Mouse (Mus musculus) spleen, postnatal 14 days (tissue): ENCODE data around the gene Olfr1350.
"Not testable (repeated sequence)": the region's sequence is repeated elsewhere in the genome, so short reads cannot be mapped to it uniquely, and the experiment has no call there.

Source experiments
- DNase-seq, 2 experiments: peaks; one replicate each; pipeline ENCODE4 v3.0.0; 2021 to 2022; ENCODE audit warnings: low spot score in 2 of 2

The Olfr1350 gene

GRCm38 (mm10) chr7:6564541-6564940, at the start of gene Olfr1350:
TSS of gene Olfr1350 (plus strand) at chr7:6564841.
- DNase-seq = no peak

GRCm38 (mm10) chr7:6521666-6522065, 43.0 kb upstream of the Olfr1350 start:
- no peak for DNase-seq

- no peak for DNase-seq
These were observed 41.8 kb upstream of the Olfr1350 start, which contains the start of gene Olfr1349 for GRCm38 (mm10) chr7:6522850-6523249. TSS of gene Olfr1349 (minus strand) at chr7:6522950.

- no peak for DNase-seq
These were observed 39.6 kb upstream of the Olfr1350 start for GRCm38 (mm10) chr7:6525001-6525400.

GRCm38 (mm10) chr7:6526141-6526540, 38.5 kb upstream of the Olfr1350 start:
- no peak for DNase-seq

GRCm38 (mm10) chr7:6586096-6586759, 21.6 kb downstream of the Olfr1350 start:
- no peak for DNase-seq

GRCm38 (mm10) chr7:6588766-6589165, 24.1 kb downstream of the Olfr1350 start:
- not testable (repeated sequence) for DNase-seq

- DNase-seq = no peak
These were observed 38.7 kb downstream of the Olfr1350 start for GRCm38 (mm10) chr7:6603331-6603730.
